Mouse (Mus musculus) embryonic stem cell, embryonic (primary cell): ENCODE data around the gene Sumo3.

Source experiments
- CTCF ChIA-PET, 4 experiments: fragments of 300-600 bp in 2 of 4; fragments of 350-600 bp in 2 of 4; sonication (Branson Sonifier 250); formaldehyde crosslinking; loops; one replicate each; lab custom pipeline; 2022; ENCODE audit warnings: inconsistent platforms in 2 of 4; lab: Charles Lee
- POLR2A ChIA-PET, 4 experiments: fragments of 300-600 bp in 2 of 4; fragments of 350-600 bp in 2 of 4; sonication (Branson Sonifier 250); formaldehyde crosslinking; loops; one replicate each; lab custom pipeline; 2022; ENCODE audit warnings: antibody characterized with exemption in 4 of 4, inconsistent platforms in 1 of 4; lab: Charles Lee

Gene Sumo3

GRCm38 (mm10) chr10:77626591-77626990 is 20.7 kb downstream of the Sumo3 start:
- CTCF ChIA-PET = interaction anchor here in 3 of 4 experiments (0.9 to 2.0 kb wide), 6 partner anchors 13 to 252 kb away, joined by 4 to 7 read pairs (median 6); no protein-coding TSS in a partner anchor
- POLR2A ChIA-PET = interaction anchor here in 3 of 4 experiments (0.6 to 4.4 kb wide), 4 partner anchors 14 to 57 kb away, joined by 3 to 17 read pairs (median 6); partner anchors contain the start of gene Pttg1ip (in 1 of the 3)

- CTCF ChIA-PET = interaction anchor here (0.6 to 2.0 kb wide), 11 partner anchors 12 to 251 kb away, joined by 3 to 7 read pairs (median 4); no protein-coding TSS in a partner anchor
- POLR2A ChIA-PET = interaction anchor here in 3 of 4 experiments (0.6 to 4.4 kb wide), 8 partner anchors 11 to 650 kb away, joined by 3 to 17 read pairs (median 3); partner anchors contain the start of gene Pttg1ip (in 1 of the 3)
Measured at GRCm38 (mm10) chr10:77627497-77627896, 21.6 kb downstream of the Sumo3 start.

- POLR2A ChIA-PET = interaction anchor here in 2 of 4 experiments (1.3 to 4.4 kb wide), 3 partner anchors 14 to 48 kb away, joined by 3 to 17 read pairs (median 6); partner anchors contain the start of gene Pttg1ip (in 1 of the 2)
- CTCF ChIA-PET = interaction anchor here in 2 of 4 experiments (0.6 to 1.3 kb wide), 4 partner anchors 41 to 347 kb away, joined by 3 to 12 read pairs (median 4); no protein-coding TSS in a partner anchor
Measured at GRCm38 (mm10) chr10:77629163-77629562, 23.3 kb downstream of the Sumo3 start.

GRCm38 (mm10) chr10:77629970-77630369 is 24.1 kb downstream of the Sumo3 start:
- ChIA-PET CTCF (interaction anchor here (0.7 to 1.1 kb wide), 6 partner anchors 19 to 234 kb away, joined by 3 to 4 read pairs (median 3); no protein-coding TSS in a partner anchor), POLR2A (interaction anchor here in 2 of 4 experiments (1.0 to 4.4 kb wide), 4 partner anchors 18 to 113 kb away, joined by 3 to 17 read pairs (median 5); partner anchors contain the start of gene Pttg1ip (in 1 of the 2))

- POLR2A ChIA-PET = interaction anchor here in 1 of 4 experiments (1.3 kb wide), 1 partner anchor 14 kb away, joined by 3 read pairs; no protein-coding TSS in a partner anchor
- CTCF ChIA-PET = no interaction called here
Measured at GRCm38 (mm10) chr10:77634016-77634415, 28.1 kb downstream of the Sumo3 start.

- ChIA-PET POLR2A (interaction anchor here in 3 of 4 experiments (0.6 to 0.7 kb wide), 3 partner anchors 9 to 50 kb away, joined by 3 to 4 read pairs (median 4); no protein-coding TSS in a partner anchor), CTCF (interaction anchor here in 1 of 4 experiments (0.6 kb wide), 1 partner anchor 49 kb away, joined by 14 read pairs; no protein-coding TSS in a partner anchor)
Measured at GRCm38 (mm10) chr10:77634452-77635231, 28.7 kb downstream of the Sumo3 start.

- ChIA-PET CTCF (no interaction called here), POLR2A (no interaction called here)
Measured at GRCm38 (mm10) chr10:77636234-77636922, 30.5 kb downstream of the Sumo3 start.

- POLR2A ChIA-PET = interaction anchor here in 2 of 4 experiments (0.5 to 0.7 kb wide), 2 partner anchors 11 to 600 kb away, joined by 3 read pairs; no protein-coding TSS in a partner anchor
- CTCF ChIA-PET = interaction anchor here in 2 of 4 experiments (0.9 to 1.0 kb wide), 2 partner anchors 12 to 96 kb away, joined by 3 to 4 read pairs; no protein-coding TSS in a partner anchor
Measured at GRCm38 (mm10) chr10:77638956-77639355, 33.1 kb downstream of the Sumo3 start.

- ChIA-PET CTCF (no interaction called here), POLR2A (interaction anchor here in 1 of 4 experiments (1.1 kb wide), 1 partner anchor 22 kb away, joined by 3 read pairs; no protein-coding TSS in a partner anchor)
Measured at GRCm38 (mm10) chr10:77643160-77643559, 37.3 kb downstream of the Sumo3 start.

GRCm38 (mm10) chr10:77645571-77645970 is 39.7 kb downstream of the Sumo3 start:
- CTCF ChIA-PET = no interaction called here

GRCm38 (mm10) chr10:77647461-77647860 is 41.6 kb downstream of the Sumo3 start:
- CTCF ChIA-PET = interaction anchor here in 1 of 4 experiments (0.5 kb wide), 1 partner anchor 32 kb away, joined by 5 read pairs; no protein-coding TSS in a partner anchor
- POLR2A ChIA-PET = interaction anchor here in 2 of 4 experiments (0.8 to 1.3 kb wide), 5 partner anchors 14 to 254 kb away, joined by 3 to 4 read pairs (median 3); partner anchors contain the start of gene Pttg1ip (in 1 of the 2)

More at GRCm38 (mm10) chr10:77645571-77645970, 39.7 kb downstream of the Sumo3 start:
- POLR2A ChIA-PET = interaction anchor here in 1 of 4 experiments (0.6 to 1.1 kb wide), 2 partner anchors 39 to 143 kb away, joined by 3 read pairs; no protein-coding TSS in a partner anchor

GRCm38 (mm10) chr10:77647901-77648300 is 42.0 kb downstream of the Sumo3 start:
- CTCF ChIA-PET = no interaction called here
- POLR2A ChIA-PET = interaction anchor here in 2 of 4 experiments (0.5 to 1.3 kb wide), 6 partner anchors 14 to 254 kb away, joined by 3 to 5 read pairs (median 3); partner anchors contain the start of gene Pttg1ip (in 1 of the 2)

GRCm38 (mm10) chr10:77652046-77652445 is 46.1 kb downstream of the Sumo3 start:
- POLR2A ChIA-PET = no interaction called here
- CTCF ChIA-PET = no interaction called here

- CTCF ChIA-PET = interaction anchor here in 1 of 4 experiments (1.3 kb wide), 1 partner anchor 115 kb away, joined by 3 read pairs; no protein-coding TSS in a partner anchor
Measured at GRCm38 (mm10) chr10:77658286-77658994, 52.5 kb downstream of the Sumo3 start.

GRCm38 (mm10) chr10:77663949-77664665 is 58.2 kb downstream of the Sumo3 start:
- CTCF ChIA-PET = interaction anchor here in 1 of 4 experiments (0.6 kb wide), 2 partner anchors 61 to 327 kb away, joined by 3 read pairs; no protein-coding TSS in a partner anchor
- POLR2A ChIA-PET = interaction anchor here in 2 of 4 experiments (0.5 to 1.2 kb wide), 2 partner anchors 15 to 20 kb away, joined by 3 to 4 read pairs; no protein-coding TSS in a partner anchor

More at GRCm38 (mm10) chr10:77658286-77658994, 52.5 kb downstream of the Sumo3 start:
- POLR2A ChIA-PET = interaction anchor here in 1 of 4 experiments (1.4 kb wide), 1 partner anchor 9 kb away, joined by 3 read pairs; no protein-coding TSS in a partner anchor

- ChIA-PET POLR2A (interaction anchor here in 2 of 4 experiments (0.6 to 0.9 kb wide), 2 partner anchors 18 to 269 kb away, joined by 3 to 6 read pairs; no protein-coding TSS in a partner anchor), CTCF (interaction anchor here in 2 of 4 experiments (0.6 to 1.2 kb wide), 2 partner anchors 115 to 212 kb away, joined by 3 read pairs; no protein-coding TSS in a partner anchor)
Measured at GRCm38 (mm10) chr10:77666342-77666741, 60.4 kb downstream of the Sumo3 start.
